Mouse (Mus musculus) CH12.LX (cell line): Measurements from ENCODE around the gene Il1rl1. TPM values are rescaled to one million over a fixed set of nuclear protein-coding genes. Genes with fewer than 3 reads are reported as not detected.

Source experiments
- DNase-seq: peaks from one replicate; pipeline ENCODE4 v3.0.0-alpha.2; 2013; ENCODE audit errors: extremely low read depth
- H3K27ac ChIP-seq: 2 replicates; pipeline ENCODE4 v1.5.1; 2012; ENCODE audit warnings: low read depth, mild to moderate bottlenecking, control low read depth, moderate library complexity; ENCODE audit not compliant: insufficient read depth
- H3K27me3 ChIP-seq: replicated peaks from 2 replicates; pipeline ENCODE3; 2012; ENCODE audit warnings: inconsistent platforms
- H3K36me3 ChIP-seq, 2 experiments: replicated peaks in 1 of 2; 2 replicates each; pipeline versions ENCODE3 to v1.6.1; 2012; ENCODE audit warnings: inconsistent platforms in 1 of 2, low read length in 1 of 2, mild to moderate bottlenecking in 1 of 2, mixed read lengths in 1 of 2, moderate library complexity in 1 of 2; ENCODE audit not compliant: control insufficient read depth in 1 of 2, insufficient read depth in 1 of 2
- H3K4me1 ChIP-seq, 2 experiments: 2 replicates each; pipeline ENCODE4 v1.6.1; 2012; ENCODE audit warnings: inconsistent platforms in 1 of 2, moderate library complexity in 1 of 2; ENCODE audit not compliant: insufficient read depth in 2 of 2, control insufficient read depth in 1 of 2
- H3K4me2 ChIP-seq: 2 replicates; pipeline ENCODE4 v1.6.1; 2012; ENCODE audit warnings: low read depth, mild to moderate bottlenecking, control low read depth; ENCODE audit not compliant: poor library complexity, insufficient read depth, severe bottlenecking
- H3K4me3 ChIP-seq, 3 experiments: fragments of 150-350 bp in 1 of 3; sonication (generic) in 1 of 3; replicated peaks in 1 of 3; 2 replicates each; pipeline versions ENCODE3 to v1.5.1; 2011 to 2012; ENCODE audit warnings: low read depth in 2 of 3, low read length in 2 of 3, mild to moderate bottlenecking in 2 of 3, moderate library complexity in 2 of 3, control low read depth in 1 of 3, improper control_type of control experiment in 1 of 3, inconsistent platforms in 1 of 3, mixed read lengths in 1 of 3; ENCODE audit not compliant: poor library complexity in 1 of 3
- H3K79me2 ChIP-seq: replicated peaks from 2 replicates; pipeline ENCODE4 v1.6.1; 2012; ENCODE audit warnings: mild to moderate bottlenecking, moderate library complexity; ENCODE audit not compliant: control insufficient read depth, poor library complexity, insufficient read depth, severe bottlenecking; ENCODE audit errors: extremely low read depth
- H3K9ac ChIP-seq: 2 replicates; pipeline ENCODE4 v1.6.1; 2012; ENCODE audit warnings: low read depth, mild to moderate bottlenecking, control low read depth, moderate library complexity; ENCODE audit not compliant: insufficient read depth
- H3K9me3 ChIP-seq: replicated peaks from 2 replicates; pipeline ENCODE3; 2012; ENCODE audit warnings: low read length, inconsistent platforms, mixed read lengths
- CHD2 ChIP-seq: IDR thresholded peaks from 2 replicates; pipeline ENCODE4 v1.6.1; 2011; ENCODE audit warnings: low read length, improper control_type of control experiment
- CTCF ChIP-seq, 2 experiments: IDR thresholded peaks in 1 of 2; conservative IDR thresholded peaks in 1 of 2; 2 replicates each; pipeline ENCODE4 v1.5.1; 2011 to 2012; ENCODE audit warnings: low read depth in 2 of 2, low read length in 2 of 2, improper control_type of control experiment in 1 of 2, inconsistent platforms in 1 of 2, mild to moderate bottlenecking in 1 of 2, moderate library complexity in 1 of 2
- GABPA ChIP-seq: IDR thresholded peaks from 2 replicates; pipeline ENCODE4 v1.6.1; 2012; ENCODE audit warnings: low read depth, low read length, improper control_type of control experiment, inconsistent platforms; ENCODE audit not compliant: insufficient replicate concordance
- MAFK ChIP-seq: IDR thresholded peaks from 2 replicates; pipeline ENCODE4 v1.6.1; 2011; ENCODE audit warnings: low read length, improper control_type of control experiment; ENCODE audit not compliant: insufficient replicate concordance
- MAZ ChIP-seq: IDR thresholded peaks from 2 replicates; pipeline ENCODE4 v1.6.1; 2012; ENCODE audit warnings: low read depth, mild to moderate bottlenecking, inconsistent platforms, low read length, improper control_type of control experiment, moderate library complexity
- MEF2A ChIP-seq: IDR thresholded peaks from 2 replicates; pipeline ENCODE4 v1.6.1; 2014; ENCODE audit warnings: low read depth, mild to moderate bottlenecking, inconsistent platforms, low read length, improper control_type of control experiment, borderline replicate concordance
- MXI1 ChIP-seq: IDR thresholded peaks from 2 replicates; pipeline ENCODE4 v1.6.1; 2011; ENCODE audit warnings: mild to moderate bottlenecking, low read depth, low read length, improper control_type of control experiment
- MYC ChIP-seq: IDR thresholded peaks from 2 replicates; pipeline ENCODE4 v1.6.1; 2011; ENCODE audit warnings: low read depth, mild to moderate bottlenecking, improper control_type of control experiment, low read length
- NELFE ChIP-seq: IDR thresholded peaks from 2 replicates; pipeline ENCODE4 v1.6.1; 2011; ENCODE audit warnings: low read depth, low read length, improper control_type of control experiment
- NRF1 ChIP-seq: IDR thresholded peaks from 2 replicates; pipeline ENCODE4 v1.6.1; 2014; ENCODE audit warnings: low read depth, mild to moderate bottlenecking, inconsistent platforms, low read length, improper control_type of control experiment, moderate library complexity
- POLR2A ChIP-seq: IDR thresholded peaks from 2 replicates; pipeline ENCODE4 v1.6.1; 2011; ENCODE audit warnings: low read depth, mild to moderate bottlenecking, improper control_type of control experiment, low read length
- RAD21 ChIP-seq: IDR thresholded peaks from 2 replicates; pipeline ENCODE4 v1.6.1; 2011; ENCODE audit warnings: low read depth, mild to moderate bottlenecking, low read length, improper control_type of control experiment, moderate library complexity
- RCOR1 ChIP-seq: conservative IDR thresholded peaks from 2 replicates; pipeline ENCODE4 v1.6.1; 2012; ENCODE audit warnings: low read depth, mild to moderate bottlenecking, inconsistent platforms, low read length, improper control_type of control experiment
- SMC3 ChIP-seq: IDR thresholded peaks from 2 replicates; pipeline ENCODE4 v1.6.1; 2011; ENCODE audit warnings: low read depth, low read length, improper control_type of control experiment
- TCF12 ChIP-seq: IDR thresholded peaks from 2 replicates; pipeline ENCODE4 v1.6.1; 2014; ENCODE audit warnings: low read depth, mild to moderate bottlenecking, inconsistent platforms, low read length, improper control_type of control experiment
- UBTF ChIP-seq: IDR thresholded peaks from 2 replicates; pipeline ENCODE4 v1.6.1; 2012; ENCODE audit warnings: low read depth, mild to moderate bottlenecking, inconsistent platforms, low read length, improper control_type of control experiment, moderate library complexity
- USF2 ChIP-seq: conservative IDR thresholded peaks from 2 replicates; pipeline ENCODE4 v1.6.1; 2011; ENCODE audit warnings: low read depth, low read length, improper control_type of control experiment
- ZC3H11A ChIP-seq: IDR thresholded peaks from 2 replicates; pipeline ENCODE4 v1.6.1; 2012; ENCODE audit warnings: low read depth, mild to moderate bottlenecking, inconsistent platforms, low read length, improper control_type of control experiment
- ZKSCAN1 ChIP-seq: IDR thresholded peaks from 2 replicates; pipeline ENCODE4 v1.6.1; 2012; ENCODE audit warnings: low read depth, inconsistent platforms, low read length, improper control_type of control experiment, borderline replicate concordance
- dilution Hi-C: fragments of 300-500 bp; cut with MboI; formaldehyde crosslinking; loops from 2 replicates; pipeline ENCODE4 v1.14.3; 2020; ENCODE audit warnings: low sequenced_read_pairs; ENCODE audit not compliant: extremely low pct_unique_long_range_greater_than_20kb, extremely low pct_ligation_motif_present
- in situ Hi-C: fragments of 300-500 bp; cut with MboI; formaldehyde crosslinking; loops from 3 replicates; pipeline ENCODE4 v1.14.3; 2019; ENCODE audit warnings: low sequenced_read_pairs, low pct_ligation_motif_present, low pct_unique_long_range_greater_than_20kb, mixed read lengths
- polyA plus RNA-seq: library from polyadenylated mRNA; unstranded; fragments of >175 nt; gene quantifications from 2 replicates; pipeline ENCODE4 v1.2.1, GENCODE M21; 2012; ENCODE audit warnings: low read depth; ENCODE audit not compliant: insufficient read length
- total RNA-seq, 2 experiments: library from RNA; depleted of rRNA; stranded (reverse); fragments of 300-350 nt in 1 of 2; fragments of >200 nt in 1 of 2; gene quantifications; 2 replicates each; pipeline ENCODE4 v1.2.3; 2012 to 2014

Gene Il1rl1
- total and polyA plus RNA-seq, 3 experiments: 0.13 TPM; not detected in 2

DNA sequence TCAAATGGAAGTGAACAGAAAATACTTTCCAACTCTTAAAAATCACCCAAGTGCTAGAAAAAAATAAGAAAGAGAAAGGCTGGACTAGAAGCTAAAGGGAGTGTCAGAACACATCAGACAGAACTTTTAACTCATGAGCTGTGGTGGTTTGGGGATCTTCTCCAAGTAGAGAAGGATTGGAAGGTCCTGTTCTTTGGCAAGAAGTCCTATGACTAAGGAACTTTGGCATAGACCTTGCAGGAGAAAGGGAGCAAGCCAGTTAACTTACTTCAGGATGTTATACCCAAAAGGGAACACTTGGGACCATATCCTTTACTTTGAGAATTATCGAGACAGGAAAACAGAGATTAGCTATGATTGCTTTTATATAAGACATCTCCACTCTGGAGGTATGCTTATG, 43.0 kb downstream of the Il1rl1 start:
- Histone ChIP-seq H3K27me3 (no peaks in the 10 kb centered on the region), H3K79me2 (no peaks in the 10 kb centered on the region), H3K4me2 (no peak overlapping the region), H3K36me3 (no peaks in the 10 kb centered on the region), H3K27ac (no peak overlapping the region), H3K4me1 (peaks cover 0 to 31% of the 10 kb centered on the region in 2 experiments; a peak in 2 of 4 replicates), H3K9ac (no peak overlapping the region), H3K4me3 (no peak overlapping the region), H3K9me3 (no peaks in the 10 kb centered on the region)
- dilution Hi-C loops (no loop called here), in situ Hi-C loops (no loop called here)
- no peak for DNase-seq
- TF ChIP-seq MYC (no peak), MEF2A (no peak), SMC3 (no peak), MAFK (no peak), CTCF (conservative IDR thresholded peaks at IDR 0.05 in 1 of 2, IDR thresholded peaks at IDR 0.05 in 1 of 2; ENCODE audit: low read depth in 2 of 2, low read length in 2 of 2) (no peak), MXI1 (no peak), NELFE (no peak), RAD21 (no peak), NRF1 (no peak), RCOR1 (no peak), MAZ (no peak)

DNA sequence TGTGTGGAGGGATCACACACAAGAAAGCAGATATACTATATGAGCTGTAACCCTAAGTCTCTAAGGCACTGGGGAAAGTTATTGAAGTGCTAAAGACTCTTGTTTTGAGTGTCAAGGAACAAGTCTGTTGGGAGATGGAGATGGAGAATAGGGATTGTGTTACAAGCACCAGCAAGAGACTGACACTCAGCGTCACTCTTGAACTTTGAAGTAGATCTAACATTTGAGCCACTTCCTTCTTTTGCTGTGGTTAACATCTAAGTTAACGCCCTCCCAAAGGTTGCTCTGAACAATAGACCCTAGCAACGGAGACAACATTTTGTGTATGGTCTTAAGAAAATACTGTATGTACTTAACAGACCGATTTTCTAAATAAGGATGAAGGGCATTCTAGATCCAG, 44.3 kb downstream of the Il1rl1 start:
- peaks cover 0 to 34% of the 10 kb centered on the region in 2 experiments; a peak in 2 of 4 replicates for H3K4me1 ChIP-seq
- no peaks in the 10 kb centered on the region for H3K27me3 ChIP-seq
- H3K4me2 ChIP-seq: no peak overlapping the region
- H3K9me3 ChIP-seq: no peaks in the 10 kb centered on the region
- H3K4me3 ChIP-seq: no peak overlapping the region
- H3K79me2 ChIP-seq: no peaks in the 10 kb centered on the region
- in situ Hi-C loops (no loop called here), dilution Hi-C loops (no loop called here)
- no peak overlapping the region for H3K27ac ChIP-seq
- no peaks in the 10 kb centered on the region for H3K36me3 ChIP-seq
- DNase-seq: no peak
- no peak overlapping the region for H3K9ac ChIP-seq
- TF ChIP-seq SMC3: no peak
- TF ChIP-seq USF2: no peak
- no peak for TF ChIP-seq POLR2A
- no peak for TF ChIP-seq ZC3H11A
- TF ChIP-seq ZKSCAN1: no peak
- no peak for TF ChIP-seq GABPA
- TF ChIP-seq CHD2: no peak
- TF ChIP-seq TCF12: no peak
- no peak for TF ChIP-seq UBTF
- TF ChIP-seq, all 38 proteins: peak for 0
